Comparison of ENCODE assay signal across 8 mouse cellular contexts in the genomic region with DNA sequence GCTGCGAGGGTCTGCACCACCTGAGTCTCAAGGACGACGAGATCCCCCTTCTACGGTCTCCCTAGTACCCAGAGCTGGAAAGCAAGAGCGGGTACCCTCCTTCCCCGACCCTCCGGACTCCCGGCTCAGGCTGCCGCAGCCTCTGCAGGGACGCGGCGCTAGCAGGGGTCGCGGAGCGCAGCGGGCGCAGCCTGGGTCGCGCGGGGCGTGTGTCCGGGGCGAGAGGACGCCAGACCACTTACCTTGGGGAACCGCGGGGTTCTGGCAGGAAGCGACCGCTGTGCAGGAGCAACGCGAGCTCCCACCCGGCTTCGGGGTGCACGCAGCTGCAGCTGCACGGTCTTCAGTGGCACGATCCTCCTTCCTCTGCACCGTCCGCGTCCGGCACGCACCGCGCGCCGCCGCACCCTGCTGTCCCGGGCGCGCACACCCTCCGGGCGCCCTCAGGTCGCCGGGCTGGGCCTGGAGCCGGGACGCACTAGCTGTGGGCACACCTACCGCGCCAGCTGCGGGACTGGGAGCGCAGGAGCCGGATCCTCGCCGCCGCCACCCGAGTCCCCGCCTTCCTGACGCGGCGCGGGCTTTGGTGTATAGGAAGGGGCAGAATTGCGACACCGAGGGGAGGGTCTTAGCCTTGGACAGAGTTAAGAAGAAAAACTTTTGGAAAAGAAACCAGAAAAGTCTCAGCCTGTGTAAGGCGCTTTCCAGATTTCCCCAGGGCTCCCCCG. TPM values are rescaled to one million over a fixed set of nuclear protein-coding genes. Genes with fewer than 3 reads are reported as not detected.
DNase-seq lines count a peak whose midpoint lies in the region; ATAC-seq and TF ChIP-seq lines count a peak whose summit lies in the region.

A gene (minus strand): TSS at position 354 of the 728 bp plus-strand sequence.

- peaks cover 43% of the 10 kb centered on the region for H3K4me1 ChIP-seq in embryonic facial prominence, embryonic 13.5 days
- H3K4me1 ChIP-seq in heart, embryonic 15.5 days (replicated peaks) = peaks cover 15% of the 10 kb centered on the region
- no peaks in the 10 kb centered on the region; the same call in 1 of the 2 replicates for H3K4me1 ChIP-seq in kidney, postnatal 0 days (replicated peaks; ENCODE audit: insufficient read depth, low read length)
- H3K4me1 ChIP-seq in small intestine, adult 2 months (ENCODE audit: control insufficient read depth, insufficient read depth, insufficient read length, low read length) = peaks cover 4% of the 10 kb centered on the region; the same call in 1 of the 2 replicates

- H3K4me3 ChIP-seq in layer of hippocampus, adult 2 months = peak within 1 kb of the TSS; percentile 66
- H3K4me3 ChIP-seq in embryonic facial prominence, embryonic 13.5 days = peak within 1 kb of the TSS; percentile 78
- peak within 1 kb of the TSS; percentile 68 for H3K4me3 ChIP-seq in heart, embryonic 15.5 days
- peak within 1 kb of the TSS; percentile 68 for H3K4me3 ChIP-seq in kidney, postnatal 0 days (replicated peaks; ENCODE audit: low read depth, low read length)
- peak within 1 kb of the TSS; percentile 63 for H3K4me3 ChIP-seq in small intestine, adult 2 months (ENCODE audit: low read depth, low read length)

- no peak for TF ChIP-seq CTCF in layer of hippocampus, adult 2 months (conservative IDR thresholded peaks at IDR 0.05)
- TF ChIP-seq CTCF in kidney, postnatal 0 days (IDR thresholded peaks at IDR 0.05; ENCODE audit: low read depth) = peak; percentile 13; the same call in 1 of the 2 replicates
- no peak for TF ChIP-seq CTCF in small intestine, adult 2 months (IDR thresholded peaks at IDR 0.05; ENCODE audit: extremely low read depth, insufficient read length, insufficient replicate concordance, low read depth, low read length)

- under 1% methylated on average over 68 of the region's 72 CpGs for WGBS in embryonic facial prominence, embryonic 13.5 days
- under 1% methylated on average over 65 of the region's 72 CpGs for WGBS in heart, embryonic 15.5 days
- WGBS in kidney, postnatal 0 days = under 1% methylated on average over 56 of the region's 72 CpGs
- 1% methylated on average over 72 of the region's 72 CpGs for WGBS in small intestine, adult 2 months

- H3K9me3 ChIP-seq in embryonic facial prominence, embryonic 13.5 days = no peaks in the 10 kb centered on the region
- no peaks in the 10 kb centered on the region for H3K9me3 ChIP-seq in heart, embryonic 15.5 days (replicated peaks)
- H3K9me3 ChIP-seq in kidney, postnatal 0 days (replicated peaks; ENCODE audit: low read length) = no peaks in the 10 kb centered on the region

- peak within 1 kb of the TSS; percentile 40; the same call in 1 of the 2 replicates for H3K27ac ChIP-seq in layer of hippocampus, adult 2 months
- H3K27ac ChIP-seq in embryonic facial prominence, embryonic 13.5 days = peak within 1 kb of the TSS; percentile 79
- peak within 1 kb of the TSS; percentile 52 for H3K27ac ChIP-seq in heart, embryonic 15.5 days
- peak within 1 kb of the TSS; percentile 65 for H3K27ac ChIP-seq in kidney, postnatal 0 days
- H3K27ac ChIP-seq in small intestine, adult 2 months (ENCODE audit: insufficient read depth, low read depth, low read length) = no peak within 1 kb of the TSS

- H3K36me3 ChIP-seq in embryonic facial prominence, embryonic 13.5 days = no peaks in the 10 kb centered on the region
- H3K36me3 ChIP-seq in heart, embryonic 15.5 days = no peaks in the 10 kb centered on the region
- no peaks in the 10 kb centered on the region for H3K36me3 ChIP-seq in kidney, postnatal 0 days (ENCODE audit: insufficient read depth, low read length)
- H3K36me3 ChIP-seq in small intestine, adult 2 months (ENCODE audit: control insufficient read depth, insufficient read depth, low read length) = no peaks in the 10 kb centered on the region

- DNase-seq in layer of hippocampus, adult 2 months (ENCODE audit: low spot score in 2 of 2) = no peak
- DNase-seq in layer of hippocampus, postnatal 14 days (ENCODE audit: low spot score in 2 of 2) = no peak
- DNase-seq in kidney, postnatal 0 days (ENCODE audit: low spot score) = peak; percentile 86
- peak; percentile 62 for DNase-seq in lung, postnatal 14 days
- no peak for DNase-seq in B cell, adult 2 months

- H3K9ac ChIP-seq in embryonic facial prominence, embryonic 13.5 days = peak within 1 kb of the TSS; percentile 88
- H3K9ac ChIP-seq in heart, embryonic 15.5 days = peak within 1 kb of the TSS; percentile 72
- H3K9ac ChIP-seq in kidney, postnatal 0 days (ENCODE audit: low read depth, low read length) = peak within 1 kb of the TSS; percentile 76

- H3K27me3 ChIP-seq in embryonic facial prominence, embryonic 13.5 days = peaks cover 4% of the 10 kb centered on the region; the same call in 1 of the 2 replicates
- peaks cover 31% of the 10 kb centered on the region for H3K27me3 ChIP-seq in heart, embryonic 15.5 days
- H3K27me3 ChIP-seq in kidney, postnatal 0 days (ENCODE audit: insufficient read depth, low read length) = no peaks in the 10 kb centered on the region
- peaks cover 12% of the 10 kb centered on the region; the same call in 1 of the 2 replicates for H3K27me3 ChIP-seq in small intestine, adult 2 months (ENCODE audit: control insufficient read depth, insufficient read depth, low read length)

- peak within 1 kb of the TSS; percentile 84 for H3K4me2 ChIP-seq in embryonic facial prominence, embryonic 13.5 days
- peak within 1 kb of the TSS; percentile 98 for H3K4me2 ChIP-seq in heart, embryonic 15.5 days
- H3K4me2 ChIP-seq in kidney, postnatal 0 days (ENCODE audit: low read length) = peak within 1 kb of the TSS; percentile 97

- TF ChIP-seq POLR2A in small intestine, adult 2 months (IDR thresholded peaks at IDR 0.05; ENCODE audit: low read depth, low read length) = no peak

- ATAC-seq in embryonic facial prominence, embryonic 13.5 days (ENCODE audit: insufficient number of reproducible peaks, insufficient read depth, low FRiP score, low TSS enrichment, low read depth) = peak; percentile 82
- peak; percentile 73 for ATAC-seq in heart, embryonic 15.5 days (replicated peaks; ENCODE audit: insufficient number of reproducible peaks, insufficient read depth, low FRiP score, low read depth)
- ATAC-seq in kidney, postnatal 0 days (replicated peaks; ENCODE audit: low FRiP score, low read depth) = peak; percentile 78

RNA-seq across cellular contexts. Expression of the gene that starts here (rescaled TPM):
- 1 to 10 TPM; 2.5 to 3.0 TPM for total RNA-seq in layer of hippocampus, adult 2 months (2021)
- total RNA-seq in layer of hippocampus, postnatal 14 days (2021) = 1 to 10 TPM; 2.7 to 2.9 TPM
- 3.2 and 3.4 TPM in 2 replicates for polyA plus RNA-seq in embryonic facial prominence, embryonic 13.5 days (2015; fragmentation: Nextera tagmentation; extraction: Ambion mirVana)
- polyA plus RNA-seq in heart, embryonic 15.5 days (2015; fragmentation: Nextera tagmentation; extraction: Ambion mirVana) = 0.59 and 0.66 TPM in 2 replicates
- polyA plus RNA-seq in kidney, postnatal 0 days (2015; fragmentation: Nextera tagmentation; extraction: Ambion mirVana) = 2.3 and 2.7 TPM in 2 replicates
- polyA plus RNA-seq in small intestine, adult 2 months (2012; rRNA removed) = 0.08 and 0.22 TPM in 2 replicates

Comparison
In these comparisons a context has a peak if more than half of its experiments do, and no peak if none do; other contexts are left out.
1. Peak in ATAC-seq, H3K4me3 ChIP-seq, H3K27ac ChIP-seq, H3K9ac ChIP-seq and H3K4me2 ChIP-seq in heart, embryonic 15.5 days; RNA of the gene not detected or under 1 TPM.
2. DNase-seq: peak in kidney, postnatal 0 days (single experiment) and lung, postnatal 14 days (single experiment); none in layer of hippocampus, adult 2 months (0 of 2), layer of hippocampus, postnatal 14 days (0 of 2) and B cell, adult 2 months (0 of 2).
3. Peak in every context shown above with its lines, with median percentiles within 50 percentile points of each other: H3K4me3 ChIP-seq, ATAC-seq, H3K4me2 ChIP-seq and H3K9ac ChIP-seq.